Mouse (Mus musculus) midbrain, embryonic 12.5 days (tissue): Measurements from ENCODE around the gene Shq1. TPM values are rescaled to one million over a fixed set of nuclear protein-coding genes. Genes with fewer than 3 reads are reported as not detected.

ENCODE experiments used
- ATAC-seq: fragments of 200-750 bp; cut with Nextera tagmentation; 2 replicates; pipeline ENCODE4 v1.8.0; 2017; ENCODE audit warnings: low read depth, moderate TSS enrichment, moderate library complexity; ENCODE audit not compliant: low FRiP score
- H3K27ac ChIP-seq: fragments of 300-500 bp; sonication (generic); replicated peaks from 2 replicates; pipeline ENCODE4 v1.5.1; 2016; ENCODE audit warnings: mild to moderate bottlenecking
- H3K27me3 ChIP-seq: fragments of 300-500 bp; sonication (generic); 2 replicates; pipeline ENCODE4 v1.6.1; 2016; ENCODE audit warnings: mild to moderate bottlenecking
- H3K36me3 ChIP-seq: fragments of 300-500 bp; sonication (generic); 2 replicates; pipeline ENCODE4 v1.6.1; 2016
- H3K4me1 ChIP-seq: fragments of 300-500 bp; sonication (generic); 2 replicates; pipeline ENCODE4 v1.6.1; 2016
- H3K4me2 ChIP-seq: fragments of 300-500 bp; sonication (generic); replicated peaks from 2 replicates; pipeline ENCODE4 v1.6.1; 2016; ENCODE audit warnings: mild to moderate bottlenecking, moderate library complexity
- H3K4me3 ChIP-seq: fragments of 300-500 bp; sonication (generic); 2 replicates; pipeline ENCODE4 v1.5.1; 2016; ENCODE audit warnings: mild to moderate bottlenecking
- H3K9ac ChIP-seq: fragments of 300-500 bp; sonication (generic); replicated peaks from 2 replicates; pipeline ENCODE4 v1.6.1; 2016; ENCODE audit warnings: mild to moderate bottlenecking, moderate library complexity
- H3K9me3 ChIP-seq: fragments of 300-500 bp; sonication (generic); 2 replicates; pipeline ENCODE4 v1.6.1; 2016; ENCODE audit warnings: mild to moderate bottlenecking
- WGBS: fragments of 180-500 bp; shearing (Covaris S2); methylation state at CpG from one replicate; pipeline ENCODE4 v1.1.7; 2016; 5-methylcytosine and 5-hydroxymethylcytosine counted together
- polyA plus RNA-seq: library from polyadenylated mRNA; unstranded; fragments of >200 nt; fragmentation: Nextera tagmentation; extraction: Ambion mirVana; gene quantifications from 2 replicates; pipeline ENCODE4 v1.2.1, GENCODE M21; 2016

Gene Shq1
- polyA plus RNA-seq, 1 experiment from 2014 or later: 17.3 TPM

DNA sequence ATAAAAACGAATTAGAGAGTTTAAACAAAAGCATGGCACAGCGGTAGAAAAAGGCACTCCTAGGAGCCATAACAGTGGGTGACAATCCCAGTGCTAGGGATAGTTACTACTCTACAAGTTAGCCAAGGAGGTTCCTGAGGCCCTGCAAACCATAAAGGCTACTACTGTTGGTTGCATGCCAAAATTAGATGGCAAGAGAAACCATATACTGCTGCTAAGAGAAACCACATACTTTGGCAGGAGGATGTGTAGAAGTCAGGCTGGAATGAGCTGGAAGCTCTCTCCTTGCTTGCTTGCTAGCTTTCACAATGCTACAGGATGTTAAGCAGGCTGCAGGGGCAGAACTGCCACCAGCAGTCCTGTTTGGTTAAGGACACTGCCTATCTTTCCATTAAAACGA, 50.5 kb downstream of the Shq1 start:
- Histone ChIP-seq H3K4me3 (no peak overlapping the region), H3K4me2 (no peak overlapping the region), H3K4me1 (no peaks in the 10 kb centered on the region), H3K9ac (no peak overlapping the region), H3K36me3 (no peaks in the 10 kb centered on the region), H3K27me3 (no peaks in the 10 kb centered on the region), H3K9me3 (no peaks in the 10 kb centered on the region), H3K27ac (no peak overlapping the region)
- 86% methylated on average over 3 of the region's 3 CpGs for WGBS
- no peak for ATAC-seq

GRCm38 (mm10) chr6:100619309-100619708, 51.6 kb downstream of the Shq1 start:
- Histone ChIP-seq H3K4me1 (no peaks in the 10 kb centered on the region), H3K4me3 (no peak overlapping the region), H3K9ac (no peak overlapping the region), H3K36me3 (no peaks in the 10 kb centered on the region), H3K27me3 (no peaks in the 10 kb centered on the region), H3K9me3 (no peaks in the 10 kb centered on the region), H3K27ac (no peak overlapping the region), H3K4me2 (no peak overlapping the region)
- WGBS: 92% methylated on average over 7 of the region's 7 CpGs
- no peak for ATAC-seq

- no peak overlapping the region for H3K4me3 ChIP-seq
- WGBS: 91% methylated on average over 4 of the region's 4 CpGs
- ATAC-seq: no peak
- H3K4me1 ChIP-seq: peaks cover 8% of the 10 kb centered on the region
- no peak overlapping the region for H3K4me2 ChIP-seq
- no peak overlapping the region for H3K9ac ChIP-seq
- H3K27me3 ChIP-seq: no peaks in the 10 kb centered on the region
- no peaks in the 10 kb centered on the region for H3K36me3 ChIP-seq
- H3K9me3 ChIP-seq: no peaks in the 10 kb centered on the region
- no peak overlapping the region for H3K27ac ChIP-seq
Observed at GRCm38 (mm10) chr6:100616133-100616532, 54.8 kb downstream of the Shq1 start.

GRCm38 (mm10) chr6:100613593-100614267, 57.2 kb downstream of the Shq1 start:
- Histone ChIP-seq H3K4me1 (peaks cover 8% of the 10 kb centered on the region), H3K27ac (no peak overlapping the region), H3K27me3 (no peaks in the 10 kb centered on the region), H3K4me3 (no peak overlapping the region), H3K36me3 (no peaks in the 10 kb centered on the region), H3K9me3 (no peaks in the 10 kb centered on the region), H3K9ac (no peak overlapping the region), H3K4me2 (no peak overlapping the region)
- WGBS: 59% methylated on average over 6 of the region's 6 CpGs
- no peak for ATAC-seq

DNA sequence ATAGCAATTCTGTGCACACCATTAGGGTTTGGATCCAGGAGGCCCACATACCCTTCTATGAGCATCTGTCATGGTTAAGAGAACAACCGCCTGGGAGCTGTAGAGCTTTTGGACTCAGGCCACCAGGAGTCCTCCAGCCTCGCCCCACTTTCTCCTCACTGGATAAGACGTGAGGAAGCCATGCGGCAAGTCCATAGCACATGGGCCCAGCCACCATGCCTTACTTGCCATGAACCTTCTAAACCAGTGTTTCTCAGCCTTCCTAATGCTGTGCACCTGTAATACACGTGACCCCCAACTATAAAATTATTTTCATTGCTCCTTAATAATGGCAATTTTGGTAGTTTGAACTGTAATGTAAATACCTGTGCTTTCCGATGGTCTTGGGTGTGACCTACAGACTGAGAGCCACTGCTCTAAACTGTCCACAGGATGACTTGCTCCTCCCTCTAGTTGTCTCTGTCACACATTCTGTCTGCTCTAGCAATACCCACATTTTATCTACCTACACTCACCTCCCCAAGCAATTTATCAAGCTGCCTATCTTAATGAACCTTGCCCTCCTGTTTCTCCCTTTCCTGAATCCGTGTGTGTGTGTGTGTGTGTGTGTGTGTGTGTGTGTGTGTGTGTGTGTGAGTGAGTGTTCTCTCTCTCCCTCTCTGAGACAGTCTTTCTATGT, 59.9 kb downstream of the Shq1 start:
- WGBS: 90% methylated on average over 7 of the region's 7 CpGs
- Histone ChIP-seq H3K4me1 (peaks cover 8% of the 10 kb centered on the region), H3K9me3 (no peaks in the 10 kb centered on the region), H3K27ac (no peak overlapping the region), H3K9ac (no peak overlapping the region), H3K36me3 (no peaks in the 10 kb centered on the region), H3K4me2 (no peak overlapping the region), H3K27me3 (no peaks in the 10 kb centered on the region), H3K4me3 (no peak overlapping the region)
- ATAC-seq: no peak

DNA sequence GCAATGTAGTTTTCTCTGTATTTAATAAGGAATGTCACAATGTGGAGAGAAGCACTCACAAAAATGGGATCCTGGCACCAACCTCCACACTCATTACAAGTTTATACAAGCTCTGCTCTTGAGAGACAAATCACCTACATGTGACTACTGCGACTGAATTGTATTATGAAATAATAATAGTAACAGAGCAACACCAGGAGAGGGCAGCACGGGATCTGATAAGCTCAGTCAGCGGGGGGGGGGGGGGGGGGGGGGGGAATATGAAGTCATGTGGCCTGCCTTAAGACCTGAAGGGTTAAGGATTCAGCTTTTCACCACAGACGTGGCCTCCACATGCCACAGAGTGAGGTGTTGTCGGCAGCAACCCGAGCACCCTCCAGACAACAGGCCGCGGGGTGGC, 60.8 kb downstream of the Shq1 start:
- Histone ChIP-seq H3K4me3 (no peak overlapping the region), H3K4me2 (no peak overlapping the region), H3K36me3 (no peaks in the 10 kb centered on the region), H3K4me1 (peaks cover 8% of the 10 kb centered on the region), H3K9ac (no peak overlapping the region), H3K9me3 (no peaks in the 10 kb centered on the region), H3K27me3 (no peaks in the 10 kb centered on the region), H3K27ac (no peak overlapping the region)
- WGBS: 80% methylated on average over 7 of the region's 8 CpGs
- no peak for ATAC-seq

GRCm38 (mm10) chr6:100609256-100609655, 61.7 kb downstream of the Shq1 start:
- Histone ChIP-seq H3K36me3 (no peaks in the 10 kb centered on the region), H3K27ac (no peak overlapping the region), H3K4me3 (no peak overlapping the region), H3K27me3 (no peaks in the 10 kb centered on the region), H3K9me3 (no peaks in the 10 kb centered on the region), H3K9ac (no peak overlapping the region), H3K4me2 (no peak overlapping the region), H3K4me1 (peaks cover 8% of the 10 kb centered on the region)
- WGBS: 75% methylated on average over 3 of the region's 3 CpGs
- no peak for ATAC-seq

- Histone ChIP-seq H3K27ac (no peak overlapping the region), H3K4me2 (no peak overlapping the region), H3K9ac (no peak overlapping the region), H3K27me3 (no peaks in the 10 kb centered on the region), H3K36me3 (no peaks in the 10 kb centered on the region), H3K9me3 (no peaks in the 10 kb centered on the region), H3K4me3 (no peak overlapping the region), H3K4me1 (peaks cover 3% of the 10 kb centered on the region)
- WGBS: 95% methylated on average over 3 of the region's 3 CpGs
- no peak for ATAC-seq
Observed at GRCm38 (mm10) chr6:100608429-100608828, 62.5 kb downstream of the Shq1 start.

- H3K36me3 ChIP-seq: no peaks in the 10 kb centered on the region
- no peak overlapping the region for H3K9ac ChIP-seq
- H3K4me1 ChIP-seq: no peaks in the 10 kb centered on the region
- H3K4me2 ChIP-seq: no peak overlapping the region
- no peak overlapping the region for H3K4me3 ChIP-seq
- H3K27ac ChIP-seq: no peak overlapping the region
- no peaks in the 10 kb centered on the region for H3K9me3 ChIP-seq
- WGBS: 83% methylated on average over 4 of the region's 4 CpGs
- no peaks in the 10 kb centered on the region for H3K27me3 ChIP-seq
- ATAC-seq: no peak
Observed at GRCm38 (mm10) chr6:100606805-100607204, 64.2 kb downstream of the Shq1 start.

- ATAC-seq: no peak
- 0 out of 2 replicates have a peak, but pooled peaks cover 4% of the 10 kb centered on the region for H3K27me3 ChIP-seq
- H3K36me3 ChIP-seq: no peaks in the 10 kb centered on the region
- H3K9ac ChIP-seq: no peak overlapping the region
- no peak overlapping the region for H3K4me3 ChIP-seq
- no peak overlapping the region for H3K27ac ChIP-seq
- H3K4me2 ChIP-seq: no peak overlapping the region
- WGBS: 86% methylated on average over 6 of the region's 6 CpGs
- H3K4me1 ChIP-seq: no peaks in the 10 kb centered on the region
- H3K9me3 ChIP-seq: no peaks in the 10 kb centered on the region
Observed at GRCm38 (mm10) chr6:100603702-100604101, 67.3 kb downstream of the Shq1 start.

GRCm38 (mm10) chr6:100601634-100602033, 69.3 kb downstream of the Shq1 start:
- no peak overlapping the region for H3K27ac ChIP-seq
- no peaks in the 10 kb centered on the region for H3K9me3 ChIP-seq
- H3K36me3 ChIP-seq: no peaks in the 10 kb centered on the region
- H3K27me3 ChIP-seq: 0 out of 2 replicates have a peak, but pooled peaks cover 4% of the 10 kb centered on the region
- H3K4me3 ChIP-seq: no peak overlapping the region
- WGBS: 94% methylated on average over 6 of the region's 6 CpGs
- H3K9ac ChIP-seq: no peak overlapping the region
- ATAC-seq: no peak
- H3K4me2 ChIP-seq: no peak overlapping the region
- no peaks in the 10 kb centered on the region for H3K4me1 ChIP-seq

DNA sequence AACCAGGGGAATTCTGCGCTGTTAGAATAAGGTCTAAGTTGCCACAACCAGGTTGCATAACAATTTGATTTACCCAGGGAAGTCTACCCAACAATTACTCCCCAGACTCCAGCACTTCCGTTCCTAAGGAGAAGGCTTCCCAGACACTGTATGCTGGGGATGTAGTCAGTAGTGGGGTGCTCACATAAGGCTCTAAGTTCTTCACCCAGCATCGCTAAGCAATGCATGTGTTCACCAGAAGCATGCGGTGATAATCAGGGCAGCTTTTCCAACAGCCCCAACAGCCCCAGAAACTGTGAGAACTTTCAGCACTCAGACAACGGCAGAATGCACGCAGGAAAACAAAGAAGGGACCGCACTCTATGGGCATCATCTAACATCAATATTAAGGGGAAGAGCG, 77.1 kb downstream of the Shq1 start:
- peaks cover 6% of the 10 kb centered on the region; the same call in 1 of the 2 replicates for H3K4me1 ChIP-seq
- ATAC-seq: no peak
- 45% methylated on average over 8 of the region's 8 CpGs for WGBS
- no peak overlapping the region for H3K9ac ChIP-seq
- H3K27me3 ChIP-seq: peaks cover 9% of the 10 kb centered on the region; the same call in 1 of the 2 replicates
- no peak overlapping the region for H3K4me3 ChIP-seq
- no peak overlapping the region for H3K4me2 ChIP-seq
- H3K36me3 ChIP-seq: no peaks in the 10 kb centered on the region
- no peak overlapping the region for H3K27ac ChIP-seq
- H3K9me3 ChIP-seq: no peaks in the 10 kb centered on the region
